Mouse (Mus musculus) spleen, postnatal 14 days (tissue): ENCODE results near the gene Slx4ip.
A peak's percentile ranks its signal among the peaks of the same experiment; 100 is the strongest.
"Not testable (repeated sequence)": the region's sequence is repeated elsewhere in the genome, so short reads cannot be mapped to it uniquely, and the experiment has no call there.

Source experiments
- DNase-seq, 2 experiments: peaks; one replicate each; pipeline ENCODE4 v3.0.0; 2021 to 2022; ENCODE audit warnings: low spot score in 2 of 2

The Slx4ip gene

GRCm38 (mm10) chr2:136891068-136891950 is at the start of gene Slx4ip, which contains the start of the genes AL731706.1 and Mkks:
Gene Slx4ip (plus strand): TSS chr2:136891218.
Gene AL731706.1 (minus strand): TSS chr2:136891389.
Gene Mkks (minus strand): TSS chr2:136891389.
- peak; percentile 97 to 99 for DNase-seq

- DNase-seq, result no peak
Measured at GRCm38 (mm10) chr2:136850366-136850765, 40.7 kb upstream of the Slx4ip start.

DNA sequence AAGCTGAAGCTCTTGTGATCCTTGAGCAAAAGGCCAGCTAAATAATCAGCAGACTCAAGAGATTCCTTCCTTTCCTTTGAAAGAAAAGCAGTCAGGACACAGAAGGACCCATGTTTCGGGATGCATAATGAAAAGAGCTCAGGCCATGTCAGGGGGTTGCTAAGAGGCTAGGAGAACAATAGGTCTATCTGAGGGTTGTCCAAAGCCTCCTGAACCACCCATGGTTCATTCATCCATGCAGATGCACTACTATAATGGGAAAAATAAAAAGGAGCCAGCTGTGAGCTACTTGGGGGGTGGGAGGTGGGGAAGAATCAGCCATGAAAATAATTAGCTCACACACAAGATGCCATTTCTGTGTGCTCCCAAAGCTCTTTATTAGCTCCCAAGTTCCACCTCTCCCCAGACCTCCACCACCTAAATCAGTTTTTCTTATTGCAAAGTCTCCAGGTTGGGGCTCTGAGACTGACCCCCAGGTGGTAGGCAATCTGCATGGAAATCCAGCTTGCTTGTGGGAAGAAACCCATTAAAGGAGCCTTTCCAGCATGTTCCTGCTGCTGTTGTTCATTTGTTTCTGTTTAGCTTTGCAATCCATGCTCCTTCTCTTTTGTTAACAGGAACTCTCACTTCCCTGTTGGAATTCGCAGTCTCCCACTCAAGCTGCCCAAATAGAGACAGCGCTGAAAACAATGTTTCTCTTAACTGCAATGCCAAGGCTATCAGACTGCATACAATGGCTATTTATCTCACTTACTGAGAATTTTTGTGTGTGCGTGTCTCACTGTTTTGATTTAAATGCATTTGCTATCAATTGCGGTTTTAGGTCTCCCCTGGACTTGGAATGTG is 36.3 kb upstream of the Slx4ip start:
- no peak for DNase-seq

DNA sequence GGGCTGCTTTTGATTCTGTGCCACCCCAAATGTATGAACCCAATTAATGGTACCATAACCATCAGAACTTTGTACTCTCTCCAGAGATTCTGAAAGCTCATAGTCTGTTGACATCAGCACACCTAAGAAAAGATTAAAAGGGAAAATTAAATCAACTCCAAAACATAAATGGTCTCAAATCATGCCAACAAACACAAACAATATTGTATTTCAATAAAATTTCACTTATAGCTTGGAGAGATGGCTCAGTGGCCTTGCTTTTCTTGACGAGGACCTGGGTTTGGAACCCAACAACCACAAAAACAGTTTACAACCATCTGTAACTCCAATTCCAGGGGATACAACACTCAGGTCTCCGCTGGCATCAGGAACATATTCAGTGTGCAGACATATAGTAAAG is 5.4 kb upstream of the Slx4ip start, which contains the start of gene AL731706.2:
Gene AL731706.2 (minus strand): TSS at position 101 of the 400 bp plus-strand sequence.
- no peak for DNase-seq

- no peak for DNase-seq
Measured at GRCm38 (mm10) chr2:136886846-136887245, 4.2 kb upstream of the Slx4ip start.

DNA sequence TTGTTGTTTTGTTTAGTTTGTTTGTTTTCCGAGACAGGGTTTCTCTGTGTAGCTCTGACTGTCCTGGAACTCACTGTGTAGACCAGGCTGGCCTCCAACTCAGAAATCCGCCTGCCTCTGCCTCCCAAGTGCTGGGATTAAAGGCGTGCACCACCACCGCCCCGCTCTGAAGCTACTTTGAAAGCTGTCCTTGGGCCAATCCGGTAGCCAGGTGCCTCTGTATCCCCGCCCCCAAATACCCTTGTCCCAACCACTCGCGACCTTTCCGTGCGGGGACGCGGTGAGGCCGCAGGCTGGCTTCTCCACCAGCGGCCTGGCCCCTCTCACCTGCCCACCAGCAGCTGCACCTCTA is 326 bp upstream of the Slx4ip start:
- DNase-seq, result not testable (repeated sequence)

DNA sequence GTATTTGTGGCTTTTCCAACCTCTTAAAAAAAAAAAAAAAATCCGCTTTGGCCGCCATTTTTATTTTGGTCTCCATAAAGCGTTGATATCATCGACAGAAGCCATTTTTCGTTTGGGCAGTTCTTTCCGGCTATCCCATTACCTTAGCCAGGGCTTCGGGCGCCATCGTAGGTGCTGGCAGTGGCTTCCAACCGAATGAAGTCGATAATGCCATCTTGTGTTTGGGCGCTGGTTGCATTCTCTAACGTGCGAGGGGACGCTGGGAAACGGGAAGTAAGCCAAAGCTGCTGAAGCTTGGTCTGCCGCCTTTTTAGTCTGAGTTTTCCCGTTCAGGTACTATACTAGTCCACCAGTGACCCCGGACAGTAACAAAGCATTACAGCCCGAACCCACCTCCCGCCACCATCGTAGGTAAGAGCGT is 943 bp downstream of the Slx4ip start:
- peak; percentile 83 to 89 for DNase-seq

- no peak for DNase-seq
Measured at GRCm38 (mm10) chr2:136894494-136894893, 3.5 kb downstream of the Slx4ip start.

DNA sequence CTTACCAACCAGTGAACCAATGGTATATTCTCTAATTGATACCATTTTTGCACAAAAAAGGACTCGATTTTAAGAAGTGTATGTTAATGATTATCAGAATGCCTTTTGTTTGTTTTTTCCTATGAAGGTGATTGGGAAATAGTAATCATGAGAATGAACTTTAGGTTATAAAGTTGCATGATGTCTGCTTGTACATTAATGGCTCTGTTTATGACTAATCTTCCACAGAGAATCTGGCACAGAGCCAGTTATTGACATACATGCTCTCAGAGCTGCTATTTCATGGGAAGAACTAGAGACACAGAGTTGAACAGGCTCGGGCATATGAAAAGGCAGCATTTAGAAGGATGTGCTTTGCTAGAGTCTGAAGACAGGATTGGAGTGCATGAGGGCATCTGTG is 5.1 kb downstream of the Slx4ip start:
- no peak for DNase-seq

GRCm38 (mm10) chr2:136908596-136908995 is 17.6 kb downstream of the Slx4ip start:
- DNase-seq, result no peak

- DNase-seq, result no peak
Measured at GRCm38 (mm10) chr2:136909298-136909697, 18.3 kb downstream of the Slx4ip start.

GRCm38 (mm10) chr2:136911958-136912411 is 21.0 kb downstream of the Slx4ip start:
- no peak for DNase-seq

GRCm38 (mm10) chr2:136913021-136913420 is 22.0 kb downstream of the Slx4ip start:
- no peak for DNase-seq

GRCm38 (mm10) chr2:136914334-136914902 is 23.4 kb downstream of the Slx4ip start:
- no peak for DNase-seq

DNA sequence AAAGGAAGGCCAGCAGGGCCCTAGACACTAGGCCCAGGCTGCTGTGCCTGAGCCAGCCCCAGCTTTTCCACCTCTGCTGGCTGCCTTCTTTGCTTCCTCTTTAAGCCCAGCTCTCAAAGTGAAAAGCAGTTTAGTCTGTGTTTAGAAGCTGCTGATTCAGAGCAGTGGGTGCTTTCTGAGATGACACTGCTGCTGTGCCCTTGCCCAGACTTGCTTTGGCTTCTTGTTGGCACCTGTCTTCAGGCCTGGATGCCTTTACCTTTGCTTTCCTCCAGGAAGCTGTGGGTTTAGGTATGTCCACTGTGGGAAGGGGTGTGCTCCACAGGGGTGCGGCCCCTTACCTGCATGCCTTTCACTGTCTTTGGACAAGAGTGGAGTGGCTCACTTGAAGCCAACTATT is 28.4 kb downstream of the Slx4ip start:
- no peak for DNase-seq

GRCm38 (mm10) chr2:136920257-136920993 is 29.4 kb downstream of the Slx4ip start:
- no peak for DNase-seq

DNA sequence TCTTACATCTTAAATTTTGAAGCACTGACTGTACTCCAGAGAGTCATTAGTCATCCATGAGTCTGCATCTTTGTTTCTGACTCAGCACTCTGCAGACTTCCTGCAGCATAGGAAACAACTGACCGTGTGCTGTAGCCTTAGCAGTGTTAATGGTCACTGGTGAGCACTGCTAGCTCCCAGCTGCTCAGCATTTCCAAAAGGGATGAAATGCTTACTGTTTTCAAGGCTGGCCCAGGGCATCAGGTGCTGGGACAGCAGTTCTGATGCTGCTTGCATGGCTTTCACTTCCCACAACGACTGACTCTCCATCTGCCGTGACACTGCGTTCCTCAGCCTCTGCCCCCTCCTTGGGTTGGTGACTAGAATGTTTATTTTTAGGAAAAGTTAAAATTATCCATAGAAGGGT is 30.0 kb downstream of the Slx4ip start:
- DNase-seq, result no peak

DNA sequence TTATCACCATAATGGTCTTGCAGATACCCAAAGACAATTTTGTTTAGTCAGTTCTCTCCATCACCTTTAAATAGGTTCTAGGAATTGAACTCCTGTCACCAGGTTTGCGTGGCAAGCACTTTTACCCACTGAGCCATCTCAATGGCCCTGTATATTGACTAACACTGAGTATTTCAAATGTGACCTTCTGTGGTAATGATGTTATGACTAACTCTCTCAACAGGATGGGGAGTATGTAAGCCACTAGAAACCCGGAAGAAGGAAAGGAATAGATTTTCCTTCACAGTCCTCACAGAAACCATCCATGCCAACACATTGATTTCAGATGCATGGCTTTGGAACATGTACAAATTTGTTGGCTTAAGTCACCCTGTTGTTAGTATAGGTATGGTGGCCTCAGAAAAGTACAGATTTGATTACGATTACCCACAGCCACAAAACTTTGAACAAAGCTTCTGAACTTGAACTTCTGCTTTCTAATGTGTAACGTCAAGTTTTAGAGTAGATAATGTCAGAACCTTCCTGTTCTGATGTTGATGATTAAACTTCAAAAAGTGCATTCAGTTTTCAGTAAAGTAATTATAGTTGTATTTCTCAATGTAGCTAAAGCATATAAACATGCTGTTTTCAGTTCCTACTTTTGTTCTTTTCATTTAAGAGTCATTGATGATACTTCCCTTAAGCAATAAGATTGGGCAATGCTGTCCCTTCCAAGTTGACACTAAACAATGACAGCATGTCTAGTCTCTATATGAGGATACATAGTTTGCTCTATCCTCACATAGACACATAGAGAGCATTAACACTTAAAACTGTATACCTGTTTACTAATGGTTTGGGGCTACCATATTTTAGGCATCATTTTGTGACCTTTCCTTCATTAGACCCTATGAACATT is 45.6 kb downstream of the Slx4ip start:
- no peak for DNase-seq

GRCm38 (mm10) chr2:136938249-136938648 is 47.2 kb downstream of the Slx4ip start:
- DNase-seq, result no peak

GRCm38 (mm10) chr2:136946297-136946696 is 55.3 kb downstream of the Slx4ip start:
- no peak for DNase-seq
